Mouse (Mus musculus): Measurements from ENCODE around the gene Cyp2e1. TPM values are rescaled to one million over a fixed set of nuclear protein-coding genes. Genes with fewer than 3 reads are reported as not detected.

The Cyp2e1 gene
- total RNA-seq, 4 experiments from 2014 or later, result 87.7 to 302 (median 204) TPM

DNA sequence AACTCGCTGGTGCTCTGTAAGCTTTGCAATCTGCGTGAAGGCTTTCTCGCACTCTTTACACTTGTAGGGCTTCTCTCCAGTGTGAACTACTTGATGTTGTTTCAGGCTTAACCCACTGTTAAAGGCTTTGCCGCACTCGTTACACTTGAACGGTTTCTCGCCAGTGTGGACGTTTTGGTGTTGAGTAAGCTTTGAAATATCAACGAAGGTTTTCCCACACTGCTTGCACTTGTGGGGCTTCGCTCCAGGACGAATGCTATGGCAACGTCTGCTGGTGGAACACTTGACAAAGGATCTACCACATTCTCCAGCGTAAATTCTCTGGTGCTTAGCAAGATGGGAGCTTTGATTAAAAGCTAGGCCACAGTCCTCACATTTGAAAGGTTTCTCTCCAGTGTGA, 48.2 kb downstream of the Cyp2e1 start:
- DNase-seq, result no peak

DNA sequence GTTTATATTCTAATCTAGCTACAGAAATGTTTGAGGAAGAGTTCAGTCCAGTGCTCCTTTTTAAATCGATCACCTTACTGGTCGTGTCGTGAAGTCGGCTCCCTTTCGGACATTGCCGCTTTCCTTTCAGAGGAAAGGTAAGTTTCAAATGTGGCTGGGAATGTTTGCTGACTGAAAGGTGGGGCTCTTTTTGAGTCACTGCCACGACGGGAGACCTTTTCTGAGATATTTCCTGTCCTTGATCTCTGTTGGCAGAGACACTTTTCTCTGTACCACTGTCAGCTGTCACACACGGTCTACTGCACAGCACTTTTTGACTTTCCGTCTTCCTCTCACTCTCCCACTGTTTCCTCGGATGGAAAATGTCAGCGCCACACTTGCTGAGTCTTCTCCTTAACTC, 49.3 kb downstream of the Cyp2e1 start:
- no peak for DNase-seq

DNA sequence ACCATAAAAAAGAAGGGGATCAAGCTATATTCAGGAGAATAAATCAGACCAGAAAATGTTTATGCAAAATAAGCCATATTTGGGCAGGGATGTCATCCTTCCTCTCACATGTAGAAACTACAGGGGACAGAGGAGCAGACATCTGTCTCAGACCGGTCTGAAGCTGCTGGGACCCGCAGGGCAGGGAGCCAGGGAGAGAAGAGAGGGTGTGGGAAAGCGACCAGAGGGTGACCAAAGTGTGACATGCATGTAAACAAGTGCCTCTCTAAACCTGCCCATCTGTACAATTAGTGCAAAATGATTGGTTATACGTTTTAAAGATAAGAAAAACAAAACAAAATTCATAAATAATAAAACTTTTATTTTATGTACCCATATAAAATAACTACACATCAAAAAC, 56.6 kb downstream of the Cyp2e1 start:
- no peak for DNase-seq

DNA sequence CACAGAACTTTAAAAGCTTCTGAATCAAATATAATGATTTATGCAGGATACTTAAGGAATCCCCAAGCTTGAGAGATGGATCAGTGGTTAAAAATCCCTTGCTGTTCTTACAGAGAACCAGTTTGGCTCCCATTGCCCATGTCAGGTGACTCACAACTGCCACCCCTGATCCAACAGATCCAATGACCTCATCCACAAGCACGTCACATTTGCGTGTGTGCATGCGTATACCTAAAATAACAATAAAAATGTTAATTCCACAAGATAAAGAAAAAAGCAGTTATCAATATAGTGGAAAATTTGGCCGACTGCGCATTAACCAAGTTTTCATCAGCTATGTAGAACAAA, 57.7 kb downstream of the Cyp2e1 start:
- no peak for DNase-seq

DNA sequence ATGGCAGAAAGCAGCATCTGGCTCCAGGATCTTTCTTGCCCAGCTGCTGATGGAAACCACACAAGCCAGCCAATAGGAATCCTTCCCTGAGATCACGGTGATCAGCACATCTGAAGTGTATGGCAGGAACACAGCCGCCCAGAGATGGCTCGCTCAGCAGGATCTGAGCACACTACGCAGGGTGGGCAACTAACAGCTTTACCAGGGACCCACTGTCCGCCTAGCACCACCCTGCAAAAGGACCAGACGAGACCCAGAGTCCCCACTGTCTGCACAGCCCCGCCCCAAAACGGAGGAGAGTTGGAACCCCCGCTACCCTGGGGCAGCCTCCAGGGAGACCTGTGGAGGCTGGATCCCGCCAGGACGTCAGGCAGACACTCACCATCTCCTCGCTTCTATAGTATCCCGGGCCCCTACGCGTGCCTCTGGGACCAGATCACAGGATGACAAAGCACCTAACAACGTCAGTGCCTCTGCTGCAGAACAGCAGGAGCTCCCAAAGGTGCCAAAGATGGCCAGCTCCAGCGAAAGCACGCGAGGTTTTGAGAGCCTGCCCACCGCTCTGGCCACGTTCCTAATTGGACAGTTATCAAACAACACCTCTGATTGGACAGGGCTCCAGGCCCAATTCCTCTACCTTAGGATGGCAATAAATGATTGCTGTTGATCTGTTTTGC, 58.3 kb downstream of the Cyp2e1 start, which contains the start of gene Zfp941:
Gene Zfp941 (minus strand): TSS at position 526 of the 677 bp plus-strand sequence.
- peak; percentile 34 for DNase-seq

DNA sequence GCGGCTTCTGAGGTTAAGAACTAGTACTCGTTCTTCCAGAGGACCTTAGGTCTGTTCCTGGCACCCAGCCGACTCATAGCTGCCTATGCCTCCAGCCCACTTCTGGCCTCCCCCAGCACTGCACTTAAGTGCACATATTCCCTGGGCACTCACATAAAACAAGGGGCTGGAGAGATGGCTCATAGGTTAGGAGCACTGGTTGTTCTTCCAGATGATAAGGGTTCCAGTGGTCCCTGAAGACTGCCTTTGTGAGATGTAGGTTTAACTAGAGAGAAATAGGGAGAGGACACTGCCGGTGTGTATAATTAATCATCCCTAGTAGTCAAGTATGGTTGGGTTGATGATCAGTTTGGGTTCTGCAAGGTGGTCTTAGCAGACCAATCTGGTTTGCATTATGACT, 59.2 kb downstream of the Cyp2e1 start:
- no peak for DNase-seq

Other genes with a start within 250 kb of the Cyp2e1 start
- not detected for gene Olfr538, start 195.9 kb upstream of the Cyp2e1 start, total RNA-seq (2022)
- under 1 TPM in 1 of 4 experiments, not detected in 3; 0.03 TPM for gene Olfr46, start 162.5 kb upstream of the Cyp2e1 start, total RNA-seq (2022)
- not detected for gene Olfr61, start 134.8 kb upstream of the Cyp2e1 start, total RNA-seq (2022)
- gene Olfr53, start 117.3 kb upstream of the Cyp2e1 start, total RNA-seq (2022), result not detected
- gene Olfr539, start 103.8 kb upstream of the Cyp2e1 start, total RNA-seq (2022), result under 1 TPM; 0.03 TPM
- gene Olfr45, start 81.8 kb upstream of the Cyp2e1 start, total RNA-seq (2022), result not detected
- gene Olfr541, start 66.5 kb upstream of the Cyp2e1 start, total RNA-seq (2022), result not detected
- not detected for gene Syce1, start 24.1 kb downstream of the Cyp2e1 start, total RNA-seq (2022)
- gene Zfp941, start 58.4 kb downstream of the Cyp2e1 start, total RNA-seq (2022), result 1 to 10 TPM; 3.8 to 8.6 (median 5.7) TPM
- gene Urah, start 71.3 kb downstream of the Cyp2e1 start, total RNA-seq (2022), result 1 to 10 TPM in 2 of 4 experiments, under 1 TPM in 1, not detected in 1; 0.73 to 1.8 (median 1.0) TPM
- gene Scgb1c1, start 81.8 kb downstream of the Cyp2e1 start, total RNA-seq (2022), result not detected
- gene Odf3, start 84.1 kb downstream of the Cyp2e1 start, total RNA-seq (2022), result 1 to 10 TPM in 2 of 4 experiments, under 1 TPM in 1, not detected in 1; 0.23 to 1.3 (median 1.2) TPM
- 1 to 10 TPM in 2 of 4 experiments, not detected in 2; 1.0 to 1.2 TPM for gene Gm45785, start 92.6 kb downstream of the Cyp2e1 start, total RNA-seq (2022)
- 10 to 100 TPM; 59.8 to 87.7 (median 75.9) TPM for gene Ric8a, start 93.2 kb downstream of the Cyp2e1 start, total RNA-seq (2022)
- gene Bet1l, start 93.8 kb downstream of the Cyp2e1 start, total RNA-seq (2022), result 10 to 100 TPM; 37.7 to 53.3 (median 46.1) TPM
- gene Psmd13, start 118.2 kb downstream of the Cyp2e1 start, total RNA-seq (2022), result 100 to 1,000 TPM; 113 to 125 (median 116) TPM
- gene Sirt3, start 118.6 kb downstream of the Cyp2e1 start, total RNA-seq (2022), result 10 to 100 TPM; 33.4 to 48.7 (median 41.0) TPM
- gene Cox8b, start 136.7 kb downstream of the Cyp2e1 start, total RNA-seq (2022), result 100 to 1,000 TPM in 3 of 4 experiments, 10 to 100 TPM in 1; 73.2 to 522 (median 364) TPM
- gene Nlrp6, start 157.2 kb downstream of the Cyp2e1 start, total RNA-seq (2022), result 1 to 10 TPM; 1.4 to 4.0 (median 2.9) TPM
- 10 to 100 TPM; 37.1 to 69.0 (median 52.9) TPM for gene Pgghg, start 177.7 kb downstream of the Cyp2e1 start, total RNA-seq (2022)
- 1 to 10 TPM; 1.1 to 2.7 (median 1.9) TPM for gene Ifitm5, start 186.6 kb downstream of the Cyp2e1 start, total RNA-seq (2022)
- not detected for gene Gm45717, start 192.2 kb downstream of the Cyp2e1 start, total RNA-seq (2022)
- 100 to 1,000 TPM; 431 to 671 (median 563) TPM for gene Ifitm2, start 192.2 kb downstream of the Cyp2e1 start, total RNA-seq (2022)
- gene Ifitm1, start 203.5 kb downstream of the Cyp2e1 start, total RNA-seq (2022), result 10 to 100 TPM; 10.6 to 14.0 (median 13.4) TPM
- 100 to 1,000 TPM; 105 to 128 (median 116) TPM for gene Ifitm3, start 247.0 kb downstream of the Cyp2e1 start, total RNA-seq (2022)